Mouse (Mus musculus) lung, embryonic 16.5 days (tissue): ENCODE data around the gene Catsperg1. TPM values are rescaled to one million over a fixed set of nuclear protein-coding genes. Genes with fewer than 3 reads are reported as not detected.

ENCODE experiments used
- ATAC-seq: fragments of 200-750 bp; cut with Nextera tagmentation; 2 replicates; pipeline ENCODE4 v1.8.0; 2017; ENCODE audit warnings: low read depth, mild to moderate bottlenecking, moderate library complexity
- H3K27ac ChIP-seq: fragments of 300-500 bp; sonication (generic); 2 replicates; pipeline ENCODE4 v1.5.1; 2014; ENCODE audit warnings: mild to moderate bottlenecking, control low read depth, low read length
- H3K27me3 ChIP-seq: fragments of 300-500 bp; sonication (generic); 2 replicates; pipeline ENCODE4 v1.6.1; 2014; ENCODE audit warnings: low read depth, low read length, mixed read lengths; ENCODE audit not compliant: control insufficient read depth, insufficient read depth
- H3K36me3 ChIP-seq: fragments of 300-500 bp; sonication (generic); 2 replicates; pipeline ENCODE4 v1.6.1; 2014; ENCODE audit warnings: low read length; ENCODE audit not compliant: control insufficient read depth, insufficient read depth
- H3K4me1 ChIP-seq: fragments of 300-500 bp; sonication (generic); replicated peaks from 2 replicates; pipeline ENCODE4 v1.6.1; 2014; ENCODE audit warnings: low read length, mixed read lengths; ENCODE audit not compliant: control insufficient read depth, insufficient read depth
- H3K4me2 ChIP-seq: fragments of 300-500 bp; sonication (generic); 2 replicates; pipeline ENCODE4 v1.6.1; 2014; ENCODE audit warnings: low read depth, low read length, control low read depth
- H3K4me3 ChIP-seq: fragments of 300-500 bp; sonication (generic); 2 replicates; pipeline ENCODE4 v1.5.1; 2014; ENCODE audit warnings: mild to moderate bottlenecking, low read length, control low read depth
- H3K9ac ChIP-seq: fragments of 300-500 bp; sonication (generic); 2 replicates; pipeline ENCODE4 v1.6.1; 2014; ENCODE audit warnings: low read length, control low read depth
- H3K9me3 ChIP-seq: fragments of 300-500 bp; sonication (generic); 2 replicates; pipeline ENCODE4 v1.6.1; 2016; ENCODE audit warnings: low read length; ENCODE audit not compliant: control insufficient read depth
- WGBS: fragments of 180-500 bp; shearing (Covaris S2); extraction: QIAGEN DNeasy Blood & Tissue Kit; methylation state at CpG from one replicate; pipeline ENCODE4 v1.1.7; 2014; 5-methylcytosine and 5-hydroxymethylcytosine counted together
- polyA plus RNA-seq: library from polyadenylated mRNA; unstranded; fragments of >200 nt; fragmentation: Nextera tagmentation; extraction: Ambion mirVana; gene quantifications from 2 replicates; pipeline ENCODE4 v1.2.1, GENCODE M21; 2015

The Catsperg1 gene
- polyA plus RNA-seq, 1 experiment from 2014 or later = 1.7 TPM

DNA sequence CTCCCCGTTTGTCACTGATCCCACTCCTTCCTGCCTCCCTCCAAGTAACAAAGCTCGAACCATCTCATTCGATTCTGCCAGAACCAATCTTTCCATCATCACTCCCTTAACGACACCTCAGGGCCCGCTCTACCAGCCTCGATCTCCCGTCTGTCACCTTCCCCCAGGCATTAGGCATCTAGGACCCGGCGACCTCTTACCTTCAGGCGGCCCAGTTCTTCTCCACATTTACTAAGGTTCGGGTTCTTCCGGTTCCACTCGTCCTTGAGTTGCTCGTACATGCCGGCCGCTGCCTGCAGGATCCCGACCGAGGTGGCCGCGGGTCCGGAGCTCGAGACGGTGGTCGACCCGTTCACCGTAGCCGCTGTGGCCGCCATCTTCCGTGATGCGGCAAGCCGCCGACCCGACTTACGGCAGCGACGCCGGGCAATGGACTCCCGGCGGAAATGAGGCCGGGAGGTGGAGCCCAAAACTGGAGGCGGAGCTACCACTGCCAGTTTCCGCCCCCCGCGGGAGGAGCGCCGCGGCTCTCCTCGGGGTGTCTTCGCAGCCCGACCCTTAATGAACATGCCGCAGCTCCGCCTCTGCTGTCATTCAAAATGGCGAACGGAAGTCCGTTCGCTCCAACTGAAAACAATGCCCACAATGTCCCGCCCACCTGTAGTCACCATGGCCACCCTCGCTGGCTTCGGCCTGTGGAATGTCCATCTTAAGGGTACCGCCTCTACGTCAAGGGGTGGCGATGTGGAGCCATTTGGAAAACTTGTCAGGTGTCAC lies 33.6 kb downstream of the Catsperg1 start, which contains the start of gene Psmd8:
Gene Psmd8, minus strand, starts transcription at position 625 of the 777 bp plus-strand sequence.
- peak; percentile 97 for ATAC-seq
- Histone ChIP-seq H3K4me3 (peak within 1 kb of the TSS; percentile 75), H3K4me1 (peaks cover 14% of the 10 kb centered on the region), H3K36me3 (peaks cover 12% of the 10 kb centered on the region), H3K9me3 (no peaks in the 10 kb centered on the region), H3K9ac (peak within 1 kb of the TSS; percentile 87), H3K27ac (peak within 1 kb of the TSS; percentile 75), H3K4me2 (peak within 1 kb of the TSS; percentile 92), H3K27me3 (no peaks in the 10 kb centered on the region)
- WGBS = under 1% methylated on average over 61 of the region's 62 CpGs

DNA sequence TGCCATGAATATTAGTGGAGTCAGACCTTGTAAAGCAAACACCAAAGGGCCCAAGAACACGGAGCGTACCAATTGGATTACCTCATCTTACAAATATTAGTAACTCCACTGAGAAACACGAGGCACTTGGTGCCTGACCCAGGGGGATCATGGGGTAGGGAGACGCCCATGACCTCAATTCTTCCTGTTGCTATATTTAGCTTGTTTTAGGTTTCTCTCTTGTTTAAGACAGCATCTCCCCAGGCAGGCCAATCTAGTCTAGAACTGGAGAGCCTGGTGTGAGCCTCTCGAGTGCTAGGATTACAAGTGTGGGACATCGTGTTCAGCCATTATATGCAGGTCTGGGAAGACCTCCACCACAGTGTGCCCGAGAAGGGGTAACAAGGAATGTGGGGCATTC lies 34.5 kb downstream of the Catsperg1 start:
- ATAC-seq = no peak
- H3K27ac ChIP-seq = no peak overlapping the region
- H3K4me3 ChIP-seq = peak overlapping the region; percentile 75
- no peaks in the 10 kb centered on the region for H3K27me3 ChIP-seq
- 22% methylated on average over 7 of the region's 7 CpGs for WGBS
- peak overlapping the region; percentile 87 for H3K9ac ChIP-seq
- H3K4me2 ChIP-seq = peak overlapping the region; percentile 92
- H3K36me3 ChIP-seq = peaks cover 22% of the 10 kb centered on the region
- H3K9me3 ChIP-seq = no peaks in the 10 kb centered on the region
- H3K4me1 ChIP-seq = peaks cover 14% of the 10 kb centered on the region

DNA sequence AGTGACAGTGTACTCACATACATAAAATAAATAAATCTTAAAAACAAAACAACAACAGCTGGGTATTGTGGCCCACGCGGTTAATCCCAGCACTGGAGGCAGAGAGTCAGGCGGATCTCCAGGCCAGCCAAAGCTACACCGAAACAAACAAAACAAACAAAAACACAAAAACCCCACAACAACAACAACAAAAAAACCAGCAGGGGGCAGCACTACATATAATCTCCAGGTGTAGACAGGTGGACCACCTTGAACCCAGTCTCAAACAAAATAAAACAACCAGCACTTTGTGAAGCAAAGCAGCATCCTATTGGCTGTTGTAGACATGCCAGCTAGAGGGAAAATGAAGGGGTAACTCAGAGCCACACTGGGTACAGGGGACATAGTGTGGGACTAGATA lies 35.7 kb downstream of the Catsperg1 start:
- Histone ChIP-seq H3K4me2 (no peak overlapping the region), H3K4me3 (no peak overlapping the region), H3K27me3 (peaks cover 8% of the 10 kb centered on the region), H3K36me3 (peaks cover 29% of the 10 kb centered on the region), H3K9me3 (no peaks in the 10 kb centered on the region), H3K27ac (no peak overlapping the region), H3K4me1 (peaks cover 14% of the 10 kb centered on the region), H3K9ac (no peak overlapping the region)
- 91% methylated on average over 4 of the region's 4 CpGs for WGBS
- ATAC-seq = no peak

DNA sequence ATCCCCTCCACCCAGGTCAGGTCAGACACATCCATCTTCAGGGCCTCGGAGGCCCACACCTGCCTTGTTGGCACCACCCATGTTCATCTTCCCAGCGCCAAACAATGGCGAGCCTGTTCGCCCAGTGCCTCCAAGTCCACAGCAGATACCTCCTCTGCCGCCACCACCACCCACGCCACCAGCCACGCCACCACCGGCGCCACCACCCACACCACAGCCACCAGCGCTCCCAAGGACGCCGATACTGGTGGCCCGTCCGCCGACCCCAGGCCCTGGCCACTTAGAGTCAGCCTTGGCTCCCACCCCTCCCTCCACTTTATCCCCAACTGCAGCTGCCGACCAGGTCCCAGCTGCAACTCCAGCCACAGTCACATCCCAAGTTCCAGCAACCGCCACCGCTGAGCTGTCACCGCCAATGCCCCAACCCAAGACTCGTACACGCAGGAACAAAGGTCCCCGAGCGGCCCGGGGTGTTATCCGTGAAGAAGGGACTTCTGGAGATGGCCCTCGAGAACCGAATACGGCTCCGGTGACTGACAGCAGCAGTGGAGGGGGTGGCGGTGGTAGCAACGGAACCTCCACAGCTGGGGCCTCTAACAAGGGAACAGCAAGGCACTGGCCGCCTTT lies 41.3 kb downstream of the Catsperg1 start:
- H3K27me3 ChIP-seq = peaks cover 42% of the 10 kb centered on the region
- no peak overlapping the region for H3K4me3 ChIP-seq
- WGBS = 36% methylated on average over 32 of the region's 32 CpGs

GRCm38 (mm10) chr7:29171562-29172097 lies 42.2 kb downstream of the Catsperg1 start:
- ATAC-seq = no peak
- WGBS = 4% methylated on average over 34 of the region's 34 CpGs

More for the DNA sequence above, 41.3 kb downstream of the Catsperg1 start:
- no peak for ATAC-seq
- Histone ChIP-seq H3K27ac (no peak overlapping the region), H3K9me3 (no peaks in the 10 kb centered on the region), H3K36me3 (peaks cover 26% of the 10 kb centered on the region), H3K9ac (no peak overlapping the region; the same call in 1 of the 2 replicates), H3K4me2 (no peak overlapping the region), H3K4me1 (peaks cover 25% of the 10 kb centered on the region)

DNA sequence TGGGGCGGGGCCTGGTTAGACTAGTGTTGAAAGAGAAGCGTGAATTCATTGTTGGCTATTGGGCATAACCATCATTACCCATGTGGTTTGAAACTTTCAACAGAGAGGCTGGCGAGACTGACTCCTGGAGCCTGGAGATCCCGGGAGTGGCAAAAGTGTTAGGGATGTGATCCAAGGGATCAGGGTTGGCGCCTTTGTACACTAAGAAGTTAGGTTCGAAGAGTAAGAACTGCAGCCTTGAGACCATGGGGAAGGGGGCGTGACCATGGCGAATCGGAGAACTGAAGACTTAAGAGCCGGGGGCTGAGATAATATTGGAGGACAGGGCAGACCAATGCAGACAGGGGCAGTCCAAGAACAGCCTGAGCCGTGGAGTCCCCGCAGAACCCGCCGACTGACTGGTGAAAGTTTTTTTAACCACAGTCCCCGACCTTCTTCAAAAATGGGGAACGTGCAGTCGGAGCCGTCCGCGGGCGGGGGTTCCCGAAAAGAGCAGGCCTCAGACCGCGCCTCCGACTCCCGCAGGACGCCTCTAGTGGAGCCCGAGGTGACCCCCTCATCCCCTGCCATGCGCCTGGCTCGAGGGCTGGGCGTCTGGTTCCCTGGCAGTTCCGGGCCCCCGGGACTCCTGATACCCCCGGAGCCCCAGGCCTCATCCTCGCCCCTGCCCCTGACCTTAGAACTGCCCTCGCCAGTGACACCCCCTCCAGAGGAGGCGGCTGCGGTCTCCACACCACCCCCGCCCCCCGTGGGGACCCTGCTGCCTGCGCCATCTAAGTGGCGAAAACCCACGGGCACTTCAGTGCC lies 42.9 kb downstream of the Catsperg1 start:
- Histone ChIP-seq H3K4me1 (peaks cover 25% of the 10 kb centered on the region), H3K27ac (no peak overlapping the region)

More at GRCm38 (mm10) chr7:29171562-29172097, 42.2 kb downstream of the Catsperg1 start:
- H3K4me2 ChIP-seq = peak overlapping the region; percentile 84
- H3K36me3 ChIP-seq = peaks cover 26% of the 10 kb centered on the region
- no peak overlapping the region for H3K27ac ChIP-seq
- peaks cover 43% of the 10 kb centered on the region for H3K27me3 ChIP-seq
- H3K9ac ChIP-seq = peak overlapping the region; percentile 54
- no peaks in the 10 kb centered on the region for H3K9me3 ChIP-seq
- H3K4me1 ChIP-seq = peaks cover 25% of the 10 kb centered on the region
- H3K4me3 ChIP-seq = peak overlapping the region; percentile 52

DNA sequence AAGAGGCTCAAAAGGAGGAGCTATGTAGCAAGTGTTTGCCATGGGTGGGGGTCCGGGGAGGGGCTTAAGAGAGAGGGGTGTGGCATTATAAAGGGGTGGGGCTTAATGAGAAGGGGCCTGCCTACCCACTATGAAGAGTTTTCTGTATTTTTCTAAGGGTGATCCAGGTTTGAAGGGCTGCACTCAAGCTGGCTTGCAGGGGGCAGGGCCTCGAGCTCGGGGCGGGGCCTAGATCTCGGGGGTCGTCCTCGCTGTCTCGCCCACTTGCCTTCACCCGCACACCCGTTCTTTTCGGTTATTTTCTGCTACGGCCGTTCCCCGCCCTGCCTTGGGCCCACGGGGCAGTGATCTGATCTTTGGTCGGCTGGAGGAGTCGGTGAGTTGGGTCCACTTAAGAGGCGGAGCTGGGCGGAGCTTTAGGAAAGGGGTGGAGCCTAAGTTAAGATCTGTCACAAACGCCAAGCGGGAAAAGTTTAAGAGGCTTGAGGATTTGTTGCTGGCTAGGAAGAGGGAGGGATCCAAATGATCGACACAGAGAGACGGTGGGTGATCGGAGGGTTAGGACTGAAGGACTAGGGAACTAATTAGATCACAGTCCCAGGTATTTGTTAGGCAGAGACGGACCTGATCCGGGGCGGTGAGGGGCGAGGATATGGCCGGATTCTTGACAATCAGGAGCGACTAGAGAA lies 43.6 kb downstream of the Catsperg1 start, which contains the start of the genes Ggn and Spred3:
Gene Ggn, plus strand, starts transcription at position 145 of the 689 bp plus-strand sequence.
Gene Spred3, minus strand, starts transcription at position 346 of the 689 bp plus-strand sequence.
- WGBS = under 1% methylated on average over 30 of the region's 30 CpGs
- peak within 1 kb of the TSS; percentile 84 for H3K4me2 ChIP-seq
- peaks cover 17% of the 10 kb centered on the region for H3K36me3 ChIP-seq
- H3K4me3 ChIP-seq = peak within 1 kb of the TSS; percentile 52
- H3K27ac ChIP-seq = peak within 1 kb of the TSS; percentile 86
- no peaks in the 10 kb centered on the region for H3K9me3 ChIP-seq
- H3K9ac ChIP-seq = peak within 1 kb of the TSS; percentile 66
- ATAC-seq = peak; percentile 73
- peaks cover 25% of the 10 kb centered on the region for H3K4me1 ChIP-seq
- peaks cover 43% of the 10 kb centered on the region for H3K27me3 ChIP-seq

More for the DNA sequence above, 42.9 kb downstream of the Catsperg1 start:
- peak overlapping the region; percentile 52 for H3K4me3 ChIP-seq
- peak overlapping the region; percentile 66 for H3K9ac ChIP-seq
- WGBS = 1% methylated on average over 43 of the region's 43 CpGs
- H3K27me3 ChIP-seq = peaks cover 43% of the 10 kb centered on the region
- H3K36me3 ChIP-seq = peaks cover 23% of the 10 kb centered on the region
- peak overlapping the region; percentile 84 for H3K4me2 ChIP-seq
- ATAC-seq = no peak
- no peaks in the 10 kb centered on the region for H3K9me3 ChIP-seq
